Mouse (Mus musculus) CH12.LX (cell line): ENCODE results near the gene Lrrc18.

Experiments
- CTCF ChIP-seq, 2 experiments: IDR thresholded peaks in 1 of 2; conservative IDR thresholded peaks in 1 of 2; 2 replicates each; pipeline ENCODE4 v1.5.1; 2011 to 2012; ENCODE audit warnings: low read depth in 2 of 2, low read length in 2 of 2, improper control_type of control experiment in 1 of 2, inconsistent platforms in 1 of 2, mild to moderate bottlenecking in 1 of 2, moderate library complexity in 1 of 2
- ELF1 ChIP-seq: IDR thresholded peaks from 2 replicates; pipeline ENCODE4 v1.6.1; 2014; ENCODE audit warnings: low read depth, mild to moderate bottlenecking, inconsistent platforms, low read length, improper control_type of control experiment
- POLR2A ChIP-seq: IDR thresholded peaks from 2 replicates; pipeline ENCODE4 v1.6.1; 2011; ENCODE audit warnings: low read depth, mild to moderate bottlenecking, improper control_type of control experiment, low read length
- SMC3 ChIP-seq: IDR thresholded peaks from 2 replicates; pipeline ENCODE4 v1.6.1; 2011; ENCODE audit warnings: low read depth, low read length, improper control_type of control experiment
- ZMIZ1 ChIP-seq: IDR thresholded peaks from 2 replicates; pipeline ENCODE4 v1.6.1; 2012; ENCODE audit warnings: low read depth, mild to moderate bottlenecking, inconsistent platforms, low read length, improper control_type of control experiment

DNA sequence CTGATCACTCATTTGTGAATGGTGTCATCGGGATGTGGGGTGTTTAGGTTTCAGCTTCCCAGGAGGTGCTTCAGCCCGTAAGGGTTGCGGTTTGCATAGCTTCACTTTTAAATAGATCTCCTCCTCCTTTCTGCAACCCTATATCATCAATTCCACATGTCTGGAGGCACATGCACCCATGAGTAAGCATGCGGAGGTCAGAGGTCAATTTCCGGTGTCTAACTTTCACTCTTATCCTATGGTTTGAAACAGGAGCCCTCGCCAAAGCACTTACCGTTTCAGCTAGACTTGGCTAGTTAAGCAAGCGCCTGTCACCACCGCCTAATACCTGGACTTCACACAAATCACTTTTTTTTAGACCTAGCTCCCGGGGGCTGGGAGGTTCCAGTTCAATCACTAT lies 26.4 kb upstream of the Lrrc18 start:
- no peak for TF ChIP-seq ELF1
- no peak for TF ChIP-seq CTCF (conservative IDR thresholded peaks at IDR 0.05 in 1 of 2, IDR thresholded peaks at IDR 0.05 in 1 of 2; ENCODE audit: low read depth in 2 of 2, low read length in 2 of 2)
- TF ChIP-seq POLR2A, result no peak
- no peak for TF ChIP-seq ZMIZ1
- TF ChIP-seq SMC3, result no peak
